ENCODE assay signal across 35 mouse cellular contexts in the genomic region with DNA sequence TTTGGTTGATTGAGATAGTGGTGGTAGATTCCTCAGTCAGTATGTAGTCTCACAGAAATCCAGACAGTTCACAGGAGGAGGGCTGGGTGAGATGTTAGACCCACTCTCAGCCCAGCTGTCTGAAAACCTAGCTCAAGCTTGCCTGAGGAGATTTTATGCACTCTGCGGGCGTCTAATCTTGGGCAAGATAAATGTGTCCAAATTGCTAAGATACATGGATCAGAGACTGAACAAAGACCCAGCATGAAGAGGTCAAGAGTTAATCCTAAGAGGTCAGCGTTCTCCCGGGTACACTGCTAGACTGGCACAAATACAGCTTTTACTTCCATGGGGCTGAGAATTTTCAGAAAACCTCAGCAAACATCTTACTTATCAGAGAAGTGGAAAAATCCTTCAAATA.
A peak's percentile ranks its signal among the peaks of the same experiment; 100 is the strongest.
DNase-seq lines count a peak whose midpoint lies in the region; ATAC-seq and TF ChIP-seq lines count a peak whose summit lies in the region.
"Had no signal": no experiment of that assay in that cellular context is flagged by ENCODE, and none has a peak within 500 bp of the region (broad histone marks: within the 10 kb centered on the region; RNA-seq: fewer than 3 reads in every experiment).

No protein-coding gene starts in this region.

- H3K9ac ChIP-seq in midbrain, postnatal 0 days (replicated peaks; ENCODE audit: low read length, poor library complexity, severe bottlenecking) = no peak overlapping the region
- H3K9ac ChIP-seq: embryonic facial prominence, embryonic 15.5 days; heart, embryonic 15.5 days; intestine, embryonic 15.5 days; limb, embryonic 15.5 days; liver, embryonic 14.5 days; neural tube, embryonic 12.5 days had no signal

- no peak for TF ChIP-seq POLR2A in brain, embryonic 14.5 days (IDR thresholded peaks at IDR 0.05; ENCODE audit: borderline replicate concordance, extremely low read depth, insufficient read depth, insufficient read length, poor library complexity, severe bottlenecking)

- DNase-seq in midbrain, embryonic 10.5 days (ENCODE audit: low spot score) = peak; percentile 54
- DNase-seq in midbrain, postnatal 0 days (ENCODE audit: low spot score) = no peak
- DNase-seq in brain, embryonic 14.5 days (ENCODE audit: low read depth) = peak; percentile 34
- peak; percentile 58 for DNase-seq in embryo, embryonic 10 days (ENCODE audit: low spot score)
- DNase-seq in mesoderm, embryonic 11.5 days (ENCODE audit: low read depth, low spot score) = peak; percentile 39
- DNase-seq in layer of hippocampus, postnatal 25 days (ENCODE audit: extremely low spot score in 1 of 2, low spot score in 1 of 2) = no peak
- DNase-seq in urinary bladder, adult 18-20 months (ENCODE audit: low spot score in 2 of 2) = no peak
- DNase-seq: adrenal gland, adult 2 months; adrenal gland, postnatal 36 days; B cell, adult 2 months; cerebellum, adult 2 months; cerebellum, postnatal 14 days; gastrocnemius, postnatal 25 days; heart, adult 11 months; heart, postnatal 36 days; kidney, adult 2 months; kidney, postnatal 36 days; layer of hippocampus, postnatal 36 days; lung, adult 2 months; lung, postnatal 10 days; right cerebral cortex, postnatal 14 days; thymus, postnatal 14 days had no signal

- no peak overlapping the region for H3K4me3 ChIP-seq in midbrain, embryonic 10.5 days
- H3K4me3 ChIP-seq in midbrain, postnatal 0 days (ENCODE audit: low read depth, low read length) = no peak overlapping the region
- H3K4me3 ChIP-seq: embryonic facial prominence, embryonic 15.5 days; heart, embryonic 10.5 days; heart, embryonic 15.5 days; intestine, embryonic 15.5 days; layer of hippocampus, adult 2 months; limb, embryonic 10.5 days; limb, embryonic 15.5 days; neural tube, embryonic 12.5 days had no signal

- H3K4me2 ChIP-seq in midbrain, postnatal 0 days (ENCODE audit: low read depth, low read length, poor library complexity, severe bottlenecking) = no peak overlapping the region
- H3K4me2 ChIP-seq: embryonic facial prominence, embryonic 15.5 days; heart, embryonic 15.5 days; intestine, embryonic 15.5 days; limb, embryonic 15.5 days; neural tube, embryonic 12.5 days had no signal

- no peak for TF ChIP-seq CTCF in midbrain, postnatal 0 days (IDR thresholded peaks at IDR 0.05)
- TF ChIP-seq CTCF in brain, embryonic 14.5 days (IDR thresholded peaks at IDR 0.05; ENCODE audit: borderline replicate concordance, extremely low read depth, insufficient read depth, insufficient read length) = no peak

- peaks cover 18% of the 10 kb centered on the region for H3K4me1 ChIP-seq in midbrain, embryonic 10.5 days
- H3K4me1 ChIP-seq in midbrain, postnatal 0 days (ENCODE audit: insufficient read depth, low read length) = no peaks in the 10 kb centered on the region
- H3K4me1 ChIP-seq: embryonic facial prominence, embryonic 15.5 days; heart, embryonic 15.5 days; intestine, embryonic 15.5 days; limb, embryonic 10.5 days; limb, embryonic 15.5 days; neural tube, embryonic 12.5 days had no signal

- H3K27ac ChIP-seq in midbrain, embryonic 10.5 days (replicated peaks) = no peak overlapping the region
- no peak overlapping the region for H3K27ac ChIP-seq in midbrain, postnatal 0 days (ENCODE audit: low read depth, low read length)
- H3K27ac ChIP-seq: embryonic facial prominence, embryonic 15.5 days; heart, embryonic 10.5 days; heart, embryonic 15.5 days; intestine, embryonic 15.5 days; layer of hippocampus, adult 2 months; limb, embryonic 10.5 days; limb, embryonic 15.5 days; liver, embryonic 14.5 days; macrophage; neural tube, embryonic 12.5 days had no signal

- H3K27me3 ChIP-seq in midbrain, embryonic 10.5 days (ENCODE audit: low read depth, poor library complexity, severe bottlenecking) = peaks cover 35% of the 10 kb centered on the region
- H3K27me3 ChIP-seq in midbrain, postnatal 0 days (ENCODE audit: insufficient read depth, low read length) = no peaks in the 10 kb centered on the region
- H3K27me3 ChIP-seq: embryonic facial prominence, embryonic 15.5 days; heart, embryonic 15.5 days; intestine, embryonic 15.5 days; limb, embryonic 15.5 days; neural tube, embryonic 12.5 days had no signal

- WGBS in midbrain, embryonic 10.5 days = 13% methylated on average over 4 of the region's 4 CpGs
- WGBS in midbrain, postnatal 0 days = 6% methylated on average over 4 of the region's 4 CpGs

- no peak for ATAC-seq in midbrain, postnatal 0 days (ENCODE audit: low FRiP score)
- no peak for ATAC-seq in frontal cortex, adult (ENCODE audit: low TSS enrichment)
- ATAC-seq: forebrain, embryonic 14.5 days; hindbrain, embryonic 16.5 days; intestine, embryonic 15.5 days had no signal

- no peaks in the 10 kb centered on the region for H3K36me3 ChIP-seq in midbrain, embryonic 10.5 days
- no peaks in the 10 kb centered on the region for H3K36me3 ChIP-seq in midbrain, postnatal 0 days (ENCODE audit: insufficient read depth, low read length)
- H3K36me3 ChIP-seq: embryonic facial prominence, embryonic 15.5 days; heart, embryonic 10.5 days; heart, embryonic 15.5 days; intestine, embryonic 15.5 days; limb, embryonic 10.5 days; limb, embryonic 15.5 days; neural tube, embryonic 12.5 days had no signal

- H3K9me3 ChIP-seq in midbrain, embryonic 10.5 days (replicated peaks) = no peaks in the 10 kb centered on the region
- no peaks in the 10 kb centered on the region for H3K9me3 ChIP-seq in midbrain, postnatal 0 days (ENCODE audit: low read length)
- H3K9me3 ChIP-seq: embryonic facial prominence, embryonic 15.5 days; heart, embryonic 10.5 days; heart, embryonic 15.5 days; intestine, embryonic 15.5 days; limb, embryonic 10.5 days; limb, embryonic 15.5 days; neural tube, embryonic 12.5 days had no signal

Comparison
In these comparisons a context has a peak if more than half of its experiments do, and no peak if none do; other contexts are left out.
1. DNase-seq: peak in midbrain, embryonic 10.5 days (single experiment), brain, embryonic 14.5 days (single experiment), embryo, embryonic 10 days (single experiment) and mesoderm, embryonic 11.5 days (single experiment); none in midbrain, postnatal 0 days (single experiment), layer of hippocampus, postnatal 25 days (0 of 2) and urinary bladder, adult 18-20 months (0 of 2).